12 mouse cellular contexts compared by ENCODE assay signal in genomic region chr17:78401311-78401710, GRCm38 (mm10). TPM values are rescaled to one million over a fixed set of nuclear protein-coding genes. Genes with fewer than 3 reads are reported as not detected.
DNase-seq lines count a peak whose midpoint lies in the region; ATAC-seq and TF ChIP-seq lines count a peak whose summit lies in the region.
"Had no signal": no experiment of that assay in that cellular context is flagged by ENCODE, and none has a peak within 500 bp of the region (broad histone marks: within the 10 kb centered on the region; RNA-seq: fewer than 3 reads in every experiment).

No protein-coding gene starts in this region.

- no peak for DNase-seq in cerebellum, adult 2 months
- DNase-seq in cerebellum, postnatal 14 days: no peak
- no peak for DNase-seq in liver
- peak; percentile 42 for DNase-seq in kidney, postnatal 10 days
- DNase-seq in adrenal gland, adult 18-20 months (ENCODE audit: low spot score in 2 of 2): no peak
- no peak for DNase-seq in heart, postnatal 10 days
- DNase-seq: layer of hippocampus, postnatal 36 days; midbrain, embryonic 14.5 days; right cerebral cortex, postnatal 14 days had no signal

- no peak overlapping the region for H3K4me2 ChIP-seq in liver, embryonic 12.5 days
- H3K4me2 ChIP-seq in myocyte (ENCODE audit: low read depth): peak overlapping the region; percentile 35
- H3K4me2 ChIP-seq: limb, embryonic 13.5 days had no signal

- ATAC-seq in liver, embryonic 12.5 days: no peak

- no peak overlapping the region for H3K4me3 ChIP-seq in cerebellum, adult 2 months (replicated peaks; ENCODE audit: insufficient read depth, low read depth, low read length)
- H3K4me3 ChIP-seq in liver, embryonic 12.5 days: no peak overlapping the region
- H3K4me3 ChIP-seq in myocyte: no peak overlapping the region
- H3K4me3 ChIP-seq: limb, embryonic 13.5 days had no signal

- TF ChIP-seq CTCF in cerebellum, adult 2 months (IDR thresholded peaks at IDR 0.05; ENCODE audit: borderline replicate concordance, insufficient read depth, low read depth, low read length): no peak

- peaks cover 34% of the 10 kb centered on the region for H3K4me1 ChIP-seq in cerebellum, adult 2 months (ENCODE audit: control insufficient read depth, insufficient read depth, low read length)
- peaks cover 38% of the 10 kb centered on the region for H3K4me1 ChIP-seq in liver, embryonic 12.5 days

- H3K27ac ChIP-seq in cerebellum, adult 2 months (ENCODE audit: insufficient read depth, low read length): peak overlapping the region; percentile 6; the same call in 1 of the 2 replicates
- peak overlapping the region; percentile 81; the same call in 1 of the 2 replicates for H3K27ac ChIP-seq in liver, embryonic 12.5 days
- H3K27ac ChIP-seq: limb, embryonic 13.5 days had no signal

- no peak overlapping the region for H3K9ac ChIP-seq in liver, embryonic 12.5 days
- H3K9ac ChIP-seq: limb, embryonic 13.5 days had no signal

- TF ChIP-seq POLR2A in cerebellum, adult 2 months (IDR thresholded peaks at IDR 0.05; ENCODE audit: borderline replicate concordance, insufficient read depth, low read length): no peak
- TF ChIP-seq POLR2A in myocyte (IDR thresholded peaks at IDR 0.05; ENCODE audit: insufficient read length, low read depth): no peak

- H3K9me3 ChIP-seq in liver, embryonic 12.5 days (replicated peaks): no peaks in the 10 kb centered on the region
- H3K9me3 ChIP-seq: limb, embryonic 13.5 days had no signal

- no peaks in the 10 kb centered on the region for H3K79me2 ChIP-seq in myocyte (ENCODE audit: control insufficient read depth, insufficient read depth)

- H3K36me3 ChIP-seq in liver, embryonic 12.5 days: peaks cover 62% of the 10 kb centered on the region
- H3K36me3 ChIP-seq in myocyte (ENCODE audit: control insufficient read depth, insufficient read depth): no peaks in the 10 kb centered on the region

- intact Hi-C loops in heart, postnatal 10 days (cut with DNase I): no loop called here

- H3K27me3 ChIP-seq in cerebellum, adult 2 months (ENCODE audit: control insufficient read depth, insufficient read depth, low read length): no peaks in the 10 kb centered on the region
- no peaks in the 10 kb centered on the region for H3K27me3 ChIP-seq in liver, embryonic 12.5 days (replicated peaks)
- H3K27me3 ChIP-seq in myocyte (ENCODE audit: control insufficient read depth, insufficient read depth, insufficient read length): no peaks in the 10 kb centered on the region
- H3K27me3 ChIP-seq: limb, embryonic 13.5 days had no signal

- H3ac ChIP-seq in myocyte (ENCODE audit: control insufficient read depth, insufficient read length): no peak overlapping the region

- 41% methylated on average over 6 of the region's 6 CpGs for WGBS in cerebellum, adult 2 months
- 70% methylated on average over 6 of the region's 6 CpGs for WGBS in liver, embryonic 12.5 days (ENCODE audit: insufficient replicate concordance)

TF ChIP-seq in myocyte, 11 proteins besides CTCF, POLR2A, EP300 and RAD21:
- TF ChIP-seq USF1 (IDR thresholded peaks at IDR 0.05; ENCODE audit: low read depth) (no peak), MYOD1 (IDR thresholded peaks at IDR 0.05; ENCODE audit: control insufficient read depth in 1 of 3, insufficient read length in 2 of 3, low read depth in 2 of 3) (peak in 1 of 3 experiments; percentile 9), MYOG (IDR thresholded peaks at IDR 0.05; ENCODE audit: control insufficient read depth in 1 of 3, insufficient read depth in 1 of 3, insufficient read length in 2 of 3, low read depth in 2 of 3) (peak in 1 of 3 experiments; percentile 11)

RNA-seq across cellular contexts. Expression of gene Fez2, which starts 16.6 kb away (rescaled TPM):
- polyA plus RNA-seq in cerebellum, adult 2 months (2012; rRNA removed): 90.4 and 91.6 TPM in 2 replicates
- 24.0 and 24.9 TPM in 2 replicates for polyA plus RNA-seq in liver, embryonic 12.5 days (2016; fragmentation: Nextera tagmentation; extraction: Ambion mirVana)
- 19.0 TPM for polyA plus RNA-seq in myocyte (2012; fragmentation: generic; extraction: Trizol)
- total RNA-seq in adrenal gland, adult 18-20 months (2021): 10 to 100 TPM; 47.0 to 60.6 TPM
- 10 to 100 TPM; 80.8 to 85.0 TPM for total RNA-seq in heart, postnatal 10 days (2021)
